Mouse (Mus musculus) lung, postnatal 10 days (tissue): Measurements from ENCODE around the gene Usp49.
A peak's percentile ranks its signal among the peaks of the same experiment; 100 is the strongest.

Experiments
- DNase-seq: peaks from one replicate; pipeline ENCODE4 v3.0.0; 2021

Usp49 gene

GRCm38 (mm10) chr17:47695337-47695710, 64.8 kb downstream of the Usp49 start:
- no peak for DNase-seq

DNA sequence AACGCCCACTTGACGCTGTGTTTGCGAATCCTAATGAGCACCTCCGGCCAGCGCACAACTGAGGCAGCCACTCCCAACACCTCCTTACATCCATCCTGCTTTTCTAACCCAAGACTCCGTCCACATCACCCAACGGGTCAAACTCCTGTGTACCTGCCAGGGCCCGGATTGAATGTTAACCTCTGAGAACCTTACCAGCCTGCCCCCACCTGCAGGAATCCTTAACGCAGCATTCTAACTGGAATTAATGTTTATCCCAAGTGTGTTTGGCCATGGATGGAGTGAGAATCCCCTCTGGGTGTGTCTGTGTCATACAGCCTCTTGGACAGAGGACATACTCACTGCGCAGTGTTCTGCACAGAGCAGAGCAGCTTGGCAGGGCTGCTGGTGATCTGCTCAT, 67.7 kb downstream of the Usp49 start:
- DNase-seq = no peak

DNA sequence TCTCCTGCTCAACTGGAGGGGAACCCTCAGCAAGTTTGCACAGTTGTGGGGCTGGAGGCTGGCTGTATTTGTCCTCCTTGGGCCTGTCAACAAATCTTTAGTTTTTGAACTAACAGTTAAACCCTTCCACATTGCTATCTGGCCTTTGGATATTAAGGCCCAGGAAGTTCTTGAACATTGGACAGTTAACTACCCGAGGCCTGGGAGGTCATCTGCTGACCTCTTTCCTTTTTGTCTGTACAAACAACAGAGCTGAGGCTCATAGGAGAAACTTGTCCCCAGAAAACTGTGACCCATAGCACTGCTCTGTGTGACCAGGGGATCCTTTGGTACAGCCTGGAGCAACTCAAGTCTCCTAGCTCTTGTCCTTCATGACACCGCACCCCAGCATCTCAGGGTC, 68.6 kb downstream of the Usp49 start:
- no peak for DNase-seq

GRCm38 (mm10) chr17:47701793-47702192, 71.3 kb downstream of the Usp49 start:
- DNase-seq = no peak

GRCm38 (mm10) chr17:47702548-47703345, 72.3 kb downstream of the Usp49 start:
- peak; percentile 16 for DNase-seq

DNA sequence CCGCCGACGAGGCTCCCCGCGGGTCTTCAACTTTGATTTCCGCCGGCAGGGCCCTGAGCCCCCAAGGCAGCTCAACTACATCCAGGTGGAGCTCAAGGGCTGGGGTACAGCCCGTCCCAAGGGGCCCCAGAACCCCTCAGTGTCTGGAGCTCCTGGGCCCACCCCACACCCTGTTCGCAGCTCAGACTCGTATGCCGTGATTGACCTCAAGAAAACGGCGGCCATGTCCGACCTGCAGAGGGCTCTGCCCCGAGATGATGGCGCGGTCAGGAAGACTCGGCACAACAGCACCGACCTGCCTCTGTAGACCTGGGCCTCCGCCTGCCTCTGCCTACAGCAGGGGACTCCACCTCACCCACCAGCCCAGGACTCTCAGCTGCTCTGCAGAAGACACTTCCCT, 73.1 kb downstream of the Usp49 start:
- no peak for DNase-seq

DNA sequence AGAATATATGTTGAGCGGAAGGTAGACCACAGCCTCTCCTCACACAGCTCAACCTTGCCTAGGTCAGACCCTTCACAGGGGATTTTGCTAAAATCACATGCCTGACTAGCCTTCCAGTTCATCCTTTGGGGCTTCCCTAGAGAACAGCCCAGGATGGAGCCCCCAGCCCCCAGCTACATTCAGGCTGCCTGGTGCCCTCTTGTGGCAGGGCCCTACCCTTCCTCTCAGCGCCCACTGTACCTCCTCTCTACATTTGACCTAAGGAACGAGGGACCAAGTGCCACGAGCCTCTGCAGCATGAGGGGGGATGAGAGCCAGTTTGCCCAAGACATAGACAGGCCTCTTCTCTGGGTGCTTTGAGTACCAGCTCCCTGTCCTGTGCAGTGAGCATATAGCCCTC, 74.2 kb downstream of the Usp49 start:
- DNase-seq = no peak

DNA sequence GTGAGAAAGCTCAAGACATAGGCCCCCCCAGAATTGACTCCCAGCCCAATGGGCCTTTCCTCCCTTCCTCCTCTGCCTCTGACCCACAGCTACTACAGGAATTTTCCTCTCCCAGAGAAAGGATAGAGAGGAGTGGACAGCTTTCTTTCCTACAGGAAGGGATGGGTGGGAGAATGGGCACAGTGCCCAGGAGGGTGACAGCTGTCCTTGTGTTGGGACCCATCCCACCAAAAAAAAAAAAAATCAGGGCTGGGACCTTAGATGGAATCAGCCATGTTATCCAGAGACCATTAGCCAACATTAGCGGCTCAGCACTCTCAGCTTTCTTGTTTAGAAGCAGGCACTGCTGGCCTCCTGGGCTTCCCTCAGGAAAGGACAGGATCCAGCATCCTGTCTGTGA, 75.7 kb downstream of the Usp49 start:
- peak; percentile 67 for DNase-seq

GRCm38 (mm10) chr17:47707961-47708360, 77.5 kb downstream of the Usp49 start:
- no peak for DNase-seq

DNA sequence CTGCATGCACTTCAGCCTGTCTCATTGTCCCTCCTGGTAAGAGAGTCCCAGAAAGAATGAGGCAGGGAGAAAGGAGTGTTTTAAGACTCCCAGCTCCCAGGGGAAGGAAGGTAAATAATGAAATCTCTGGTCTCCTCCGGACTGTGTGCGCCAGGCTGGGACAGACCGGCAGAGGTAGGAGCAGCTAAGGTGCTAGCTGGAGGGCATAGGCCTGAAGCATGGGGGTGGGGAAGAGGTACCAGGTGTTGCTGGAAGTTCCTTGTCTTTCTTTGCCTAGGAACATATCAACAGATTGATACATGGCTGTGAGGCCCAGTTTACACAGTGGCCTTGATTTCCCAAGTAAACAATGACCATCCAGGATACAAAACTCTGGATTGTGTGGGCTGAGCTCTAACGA, 78.5 kb downstream of the Usp49 start:
- DNase-seq = no peak

DNA sequence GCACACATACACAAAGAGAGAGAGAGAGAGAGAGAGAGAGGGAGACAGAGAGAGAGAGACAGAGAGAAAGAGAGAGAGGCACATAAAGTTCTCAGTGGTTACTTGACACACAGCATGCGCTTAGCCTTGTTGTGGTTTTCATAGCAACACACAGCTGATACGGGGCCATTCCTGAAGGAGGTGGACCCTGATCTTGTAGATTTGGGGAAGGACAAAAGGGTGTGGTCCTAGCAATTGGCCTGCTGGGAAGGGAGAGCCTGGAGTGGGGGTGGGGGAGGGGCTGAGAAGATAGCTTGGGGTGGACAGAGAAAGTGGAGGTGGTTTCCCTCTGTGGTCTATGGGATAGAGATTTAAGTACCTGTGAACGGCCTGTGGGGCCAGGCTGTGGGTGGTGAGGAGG, 79.5 kb downstream of the Usp49 start:
- DNase-seq = no peak

- DNase-seq = no peak
Observed at GRCm38 (mm10) chr17:47711883-47712282, 81.4 kb downstream of the Usp49 start.

DNA sequence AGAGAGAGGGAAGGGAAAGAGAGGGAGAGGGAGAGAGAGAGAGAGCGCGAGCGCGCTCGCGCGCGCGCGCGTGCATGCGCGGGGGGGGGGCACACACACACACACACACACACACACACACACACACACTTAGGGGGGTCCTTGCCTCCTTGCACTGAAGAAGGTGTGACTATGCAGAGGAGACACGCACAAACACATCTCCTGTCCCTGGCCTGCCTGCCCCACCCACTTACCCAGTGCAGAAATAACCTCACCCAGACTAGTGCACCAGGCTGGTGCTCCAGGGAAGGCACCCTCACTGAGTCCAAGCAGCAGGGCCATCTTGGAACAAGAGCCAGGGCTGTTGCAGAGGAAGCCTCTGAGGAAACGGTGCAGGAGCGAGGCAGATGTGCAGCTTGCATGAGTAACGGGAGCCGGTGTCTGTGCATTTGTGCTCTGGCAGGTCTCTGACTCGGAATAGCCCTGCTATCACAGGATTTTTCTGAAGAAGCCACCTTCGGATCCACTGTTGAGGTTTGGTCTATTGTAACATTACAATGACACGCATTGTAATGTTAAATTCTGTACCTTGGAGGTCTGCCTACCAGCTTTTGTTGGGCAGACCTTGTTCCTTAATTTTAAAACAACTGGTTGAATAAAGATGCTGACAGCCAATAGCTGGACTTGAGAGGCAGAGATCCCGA, 82.5 kb downstream of the Usp49 start:
- DNase-seq = no peak

DNA sequence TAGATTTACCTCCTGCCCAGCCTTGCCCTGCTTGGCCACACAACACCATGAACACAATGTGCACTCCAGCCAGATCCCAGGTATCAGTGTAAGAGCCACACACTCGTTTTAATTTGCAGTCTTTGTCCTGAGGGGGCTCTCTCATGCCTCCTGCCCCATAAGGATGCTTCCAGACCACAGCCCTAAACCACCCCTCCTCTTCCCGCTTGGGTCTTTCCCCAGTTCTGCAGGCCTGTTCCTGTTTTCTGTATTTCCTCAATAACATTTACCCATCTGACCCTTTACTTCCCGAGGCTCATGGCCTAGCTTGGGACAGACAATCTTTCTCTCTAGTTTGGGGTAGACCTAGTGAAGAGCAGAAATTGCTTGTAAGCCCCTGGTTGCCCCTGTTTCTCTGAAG, 84.5 kb downstream of the Usp49 start:
- no peak for DNase-seq

DNA sequence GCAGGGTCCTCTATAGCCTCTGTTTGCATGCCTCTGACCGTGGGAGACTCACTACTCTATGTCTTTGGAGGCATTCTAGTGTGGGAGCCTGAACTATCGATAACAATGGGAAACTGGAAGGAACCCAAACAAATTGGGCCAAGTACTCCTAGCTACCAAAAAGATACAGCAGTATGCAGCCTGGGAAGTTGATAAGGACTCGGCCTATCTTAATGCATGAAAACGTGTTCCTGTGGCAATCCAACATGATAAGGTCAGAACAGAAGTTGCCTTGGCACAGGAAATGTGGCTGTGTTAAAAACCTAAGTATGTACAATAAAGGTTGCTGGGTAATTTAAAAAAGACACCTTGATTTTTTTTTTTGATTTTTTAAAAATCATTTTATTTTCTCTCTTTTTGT, 90.7 kb downstream of the Usp49 start:
- DNase-seq = no peak

- DNase-seq = no peak
Observed at GRCm38 (mm10) chr17:47726566-47726965, 96.1 kb downstream of the Usp49 start, which contains the start of gene Pgc. TSS of gene Pgc (plus strand) at chr17:47726842.

DNA sequence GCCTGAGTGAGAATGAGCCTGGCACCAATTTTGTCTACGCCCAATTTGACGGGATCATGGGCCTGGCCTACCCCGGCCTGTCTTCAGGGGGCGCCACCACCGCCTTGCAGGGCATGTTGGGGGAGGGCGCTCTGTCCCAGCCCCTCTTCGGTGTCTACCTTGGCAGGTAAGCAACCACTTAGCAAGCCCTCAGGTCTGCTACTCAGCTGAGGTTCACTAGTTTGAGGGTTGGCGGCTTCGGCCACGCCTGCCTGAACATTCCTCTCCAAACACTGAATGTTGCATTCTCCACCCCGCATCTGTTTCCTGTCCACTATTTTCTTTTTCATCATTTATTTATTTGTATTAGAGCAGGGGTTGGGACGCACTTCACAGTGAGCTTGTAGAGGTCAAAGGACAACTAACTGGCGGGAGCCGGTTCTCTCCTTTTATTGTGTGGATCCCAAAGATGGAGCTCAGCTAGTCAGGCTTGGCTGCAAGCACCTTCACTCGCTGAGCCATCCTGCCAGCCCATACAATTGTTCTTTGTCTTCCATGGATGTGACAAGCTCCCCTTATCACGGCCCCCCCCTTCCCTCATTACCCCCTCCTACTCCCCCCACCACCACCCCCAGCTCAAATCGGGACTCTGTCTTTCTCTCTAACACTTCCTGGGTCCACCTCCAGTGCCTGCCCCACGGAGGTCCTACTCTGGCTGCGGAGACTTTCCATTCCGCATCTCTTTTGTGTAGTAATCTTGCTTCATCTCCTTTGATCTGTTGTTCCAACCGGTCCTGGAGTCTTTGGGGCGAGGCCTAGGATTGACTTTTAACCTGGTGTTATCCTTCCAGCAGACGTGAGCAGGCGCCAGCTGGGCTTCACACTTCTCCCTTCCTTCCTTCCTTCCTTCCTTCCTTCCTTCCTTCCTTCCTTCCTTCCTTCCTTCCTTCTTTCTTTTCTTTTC, 100.4 kb downstream of the Usp49 start:
- peak; percentile 69 for DNase-seq

DNA sequence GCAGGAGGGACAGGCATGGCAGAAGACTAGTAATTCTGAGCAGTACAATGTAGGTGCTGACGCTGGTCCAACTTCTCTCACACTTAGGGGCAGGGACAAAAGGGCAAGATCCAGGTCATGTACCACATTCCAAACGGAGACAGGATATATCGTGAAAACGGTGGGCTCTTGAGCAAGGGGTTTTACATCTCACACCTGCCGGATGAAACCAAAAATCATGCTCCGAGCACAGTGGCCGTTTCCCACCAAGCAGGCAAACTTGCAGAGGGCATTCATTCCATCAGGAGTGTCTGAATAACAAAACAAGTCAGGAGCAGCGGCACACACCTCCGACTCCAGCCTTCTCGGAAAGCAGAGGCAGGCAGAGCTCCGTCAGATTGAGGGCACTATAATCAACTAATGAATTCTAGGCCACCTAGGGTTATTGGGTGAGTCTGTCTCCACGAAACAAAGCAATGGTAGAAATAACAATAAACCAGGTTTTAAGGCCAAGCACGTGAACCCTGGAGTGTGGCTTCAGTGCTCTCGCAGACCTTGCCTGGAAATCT, 105.1 kb downstream of the Usp49 start:
- DNase-seq = no peak
